Mouse (Mus musculus) heart, embryonic 14.5 days (tissue): Measurements from ENCODE around the gene Clybl. TPM values are rescaled to one million over a fixed set of nuclear protein-coding genes. Genes with fewer than 3 reads are reported as not detected.

Source experiments
- ATAC-seq: fragments of 200-750 bp; cut with Nextera tagmentation; 2 replicates; pipeline ENCODE4 v1.8.0; 2017; ENCODE audit warnings: low read depth, moderate TSS enrichment; ENCODE audit not compliant: insufficient number of reproducible peaks, insufficient read depth, low FRiP score
- H3K27ac ChIP-seq, 2 experiments: fragments of 200-500 bp in 1 of 2; fragments of 300-500 bp in 1 of 2; sonication (generic) in 1 of 2; replicated peaks in 1 of 2; 2 replicates each; pipeline ENCODE4 v1.5.1; 2012 to 2014; ENCODE audit warnings: low read depth in 2 of 2, low read length in 2 of 2, control low read depth in 1 of 2, mild to moderate bottlenecking in 1 of 2, mixed read lengths in 1 of 2; ENCODE audit not compliant: control insufficient read depth in 1 of 2, insufficient read depth in 1 of 2
- H3K27me3 ChIP-seq: fragments of 300-500 bp; sonication (generic); 2 replicates; pipeline ENCODE4 v1.6.1; 2014; ENCODE audit warnings: mild to moderate bottlenecking, low read length, control low read depth; ENCODE audit not compliant: control insufficient read depth, insufficient read depth
- H3K36me3 ChIP-seq: fragments of 300-500 bp; sonication (generic); 2 replicates; pipeline ENCODE4 v1.6.1; 2014; ENCODE audit warnings: mild to moderate bottlenecking, control low read depth, low read length, mixed read lengths; ENCODE audit not compliant: control insufficient read depth, insufficient read depth
- H3K4me1 ChIP-seq, 2 experiments: fragments of 200-500 bp in 1 of 2; fragments of 300-500 bp in 1 of 2; sonication (generic) in 1 of 2; 2 replicates each; pipeline ENCODE4 v1.6.1; 2012 to 2014; ENCODE audit warnings: low read length in 2 of 2, control low read depth in 1 of 2, mixed read lengths in 1 of 2; ENCODE audit not compliant: control insufficient read depth in 2 of 2, insufficient read depth in 2 of 2
- H3K4me2 ChIP-seq: fragments of 300-500 bp; sonication (generic); 2 replicates; pipeline ENCODE4 v1.6.1; 2014; ENCODE audit warnings: mild to moderate bottlenecking, low read length
- H3K4me3 ChIP-seq, 2 experiments: fragments of 200-500 bp in 1 of 2; fragments of 300-500 bp in 1 of 2; sonication (generic) in 1 of 2; 2 replicates each; pipeline ENCODE4 v1.5.1; 2012 to 2014; ENCODE audit warnings: low read length in 2 of 2, mild to moderate bottlenecking in 2 of 2, control low read depth in 1 of 2, low read depth in 1 of 2, moderate library complexity in 1 of 2; ENCODE audit not compliant: control insufficient read depth in 1 of 2, insufficient read depth in 1 of 2
- H3K9ac ChIP-seq: fragments of 300-500 bp; sonication (generic); 2 replicates; pipeline ENCODE4 v1.6.1; 2014; ENCODE audit warnings: mild to moderate bottlenecking, low read length
- H3K9me3 ChIP-seq: fragments of 300-500 bp; sonication (generic); 2 replicates; pipeline ENCODE4 v1.6.1; 2016; ENCODE audit warnings: low read length, control low read depth; ENCODE audit not compliant: control insufficient read depth
- WGBS: fragments of 180-500 bp; shearing (Covaris S2); extraction: QIAGEN DNeasy Blood & Tissue Kit; methylation state at CpG from one replicate; pipeline ENCODE4 v1.1.7; 2014; 5-methylcytosine and 5-hydroxymethylcytosine counted together
- polyA plus RNA-seq: library from polyadenylated mRNA; unstranded; fragments of >200 nt; fragmentation: Nextera tagmentation; extraction: Ambion mirVana; gene quantifications from 2 replicates; pipeline ENCODE4 v1.2.1, GENCODE M21; 2014

Clybl gene
- polyA plus RNA-seq, 1 experiment from 2014 or later, result 100 TPM

DNA sequence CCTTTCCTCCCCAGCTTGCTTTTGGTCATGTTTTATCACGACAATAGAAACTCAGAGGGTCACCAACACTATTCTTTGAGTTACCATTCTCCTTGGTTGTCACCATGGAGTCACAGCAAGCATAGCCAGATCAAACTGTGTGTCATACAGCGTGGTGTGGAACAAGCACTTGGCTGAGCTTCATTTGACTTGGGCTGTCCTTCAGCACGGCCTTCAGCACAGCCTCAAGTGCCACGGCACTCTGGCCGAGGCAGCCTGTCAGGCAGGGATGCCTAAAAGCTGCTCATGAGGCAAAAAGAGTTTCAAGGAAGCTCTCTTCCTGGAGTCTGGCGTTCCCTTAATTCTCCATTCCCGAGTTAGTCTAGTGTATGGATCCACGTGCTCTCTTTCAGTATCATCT lies 169.3 kb downstream of the Clybl start:
- ATAC-seq, result no peak
- Histone ChIP-seq H3K4me3 (no peak overlapping the region), H3K4me2 (no peak overlapping the region), H3K27me3 (no peaks in the 10 kb centered on the region), H3K9me3 (no peaks in the 10 kb centered on the region), H3K4me1 (no peaks in the 10 kb centered on the region), H3K36me3 (no peaks in the 10 kb centered on the region), H3K9ac (no peak overlapping the region), H3K27ac (no peak overlapping the region)
- 66% methylated on average over 8 of the region's 8 CpGs for WGBS

- Histone ChIP-seq H3K36me3 (no peaks in the 10 kb centered on the region), H3K9me3 (no peaks in the 10 kb centered on the region), H3K9ac (no peak overlapping the region), H3K27ac (no peak overlapping the region), H3K4me1 (no peaks in the 10 kb centered on the region), H3K4me2 (no peak overlapping the region), H3K27me3 (no peaks in the 10 kb centered on the region), H3K4me3 (no peak overlapping the region)
- ATAC-seq, result no peak
- 81% methylated on average over 4 of the region's 4 CpGs for WGBS
Observed at GRCm38 (mm10) chr14:122357316-122357715, 175.8 kb downstream of the Clybl start.

DNA sequence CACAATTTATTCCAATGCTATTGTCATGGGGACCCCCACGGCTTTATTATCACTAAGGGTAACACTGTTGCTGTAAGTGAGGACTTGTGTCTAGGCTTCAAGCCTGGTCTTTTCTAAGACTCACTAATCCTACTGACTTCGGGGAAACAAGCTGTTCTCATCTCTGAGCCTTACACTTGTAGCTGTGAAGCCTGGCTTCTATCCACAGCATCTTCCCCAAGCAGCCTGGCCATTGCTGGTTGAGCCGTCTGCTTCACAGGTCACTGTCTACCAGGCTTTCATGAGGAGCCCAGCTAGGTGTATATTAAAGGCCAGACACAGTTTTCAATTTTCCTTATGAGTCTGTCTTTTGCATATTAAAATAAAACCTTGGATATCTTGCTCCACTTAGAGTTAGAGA lies 177.1 kb downstream of the Clybl start:
- 71% methylated on average over 3 of the region's 3 CpGs for WGBS
- no peaks in the 10 kb centered on the region for H3K9me3 ChIP-seq
- H3K27ac ChIP-seq, result no peak overlapping the region

DNA sequence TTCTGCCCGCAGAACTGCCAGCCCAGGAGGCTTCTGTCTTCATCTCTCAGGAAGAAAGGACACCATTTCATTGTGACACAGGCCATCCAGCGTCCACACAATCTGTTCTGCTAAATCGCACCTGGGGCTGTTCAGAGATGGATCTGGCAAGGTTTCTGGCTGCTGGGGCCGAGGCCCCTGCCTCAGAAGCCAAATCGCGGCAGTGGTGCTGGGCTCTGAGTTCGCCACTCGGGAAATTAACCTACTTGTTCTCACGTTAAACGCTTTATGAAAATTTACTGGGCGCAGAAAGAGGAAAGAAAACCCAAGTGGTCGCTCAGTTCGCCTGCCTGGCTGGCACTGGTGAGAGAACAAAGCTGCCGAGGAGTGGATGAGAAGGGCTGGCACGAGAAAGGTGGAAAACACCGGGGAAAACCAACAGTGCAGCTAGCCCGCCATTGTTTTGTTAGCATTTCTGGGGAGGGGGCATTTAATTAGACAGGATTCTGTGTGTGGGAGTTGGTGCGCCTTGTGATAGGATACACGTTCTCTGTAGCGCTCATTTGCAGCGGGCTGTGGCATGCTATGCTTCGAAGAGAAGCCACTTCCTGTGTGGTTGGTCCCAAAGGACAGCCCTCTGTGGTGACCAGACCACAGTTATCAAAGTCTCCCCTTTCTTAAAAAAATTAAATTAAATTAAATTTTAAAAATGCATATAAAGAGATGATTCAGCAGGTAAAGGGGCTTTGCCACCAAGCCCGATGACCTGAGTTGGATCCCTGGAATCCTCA lies 177.8 kb downstream of the Clybl start:
- Histone ChIP-seq H3K4me2 (no peak overlapping the region), H3K9ac (no peak overlapping the region), H3K4me3 (no peak overlapping the region), H3K4me1 (no peaks in the 10 kb centered on the region), H3K9me3 (no peaks in the 10 kb centered on the region), H3K36me3 (no peaks in the 10 kb centered on the region), H3K27ac (no peak overlapping the region), H3K27me3 (no peaks in the 10 kb centered on the region)
- no peak for ATAC-seq
- WGBS, result 86% methylated on average over 23 of the region's 23 CpGs

More for the DNA sequence above, 177.1 kb downstream of the Clybl start:
- no peak for ATAC-seq
- Histone ChIP-seq H3K9ac (no peak overlapping the region), H3K4me1 (no peaks in the 10 kb centered on the region), H3K27me3 (no peaks in the 10 kb centered on the region), H3K4me2 (no peak overlapping the region), H3K4me3 (no peak overlapping the region), H3K36me3 (no peaks in the 10 kb centered on the region)

GRCm38 (mm10) chr14:122361807-122362206 lies 180.3 kb downstream of the Clybl start:
- H3K27me3 ChIP-seq, result no peaks in the 10 kb centered on the region
- H3K27ac ChIP-seq, result no peak overlapping the region
- no peaks in the 10 kb centered on the region for H3K9me3 ChIP-seq
- no peaks in the 10 kb centered on the region for H3K36me3 ChIP-seq
- WGBS, result 85% methylated on average over 9 of the region's 9 CpGs
- H3K9ac ChIP-seq, result no peak overlapping the region
- H3K4me2 ChIP-seq, result no peak overlapping the region
- H3K4me1 ChIP-seq, result no peaks in the 10 kb centered on the region
- no peak for ATAC-seq
- no peak overlapping the region for H3K4me3 ChIP-seq

GRCm38 (mm10) chr14:122363156-122363555 lies 181.7 kb downstream of the Clybl start:
- H3K4me3 ChIP-seq, result no peak overlapping the region
- H3K36me3 ChIP-seq, result no peaks in the 10 kb centered on the region

GRCm38 (mm10) chr14:122364026-122364425 lies 182.5 kb downstream of the Clybl start:
- Histone ChIP-seq H3K27me3 (no peaks in the 10 kb centered on the region), H3K9ac (no peak overlapping the region), H3K9me3 (no peaks in the 10 kb centered on the region), H3K36me3 (no peaks in the 10 kb centered on the region), H3K4me2 (no peak overlapping the region), H3K4me3 (no peak overlapping the region), H3K27ac (no peak overlapping the region), H3K4me1 (no peaks in the 10 kb centered on the region)
- 95% methylated on average over 3 of the region's 3 CpGs for WGBS
- ATAC-seq, result no peak

More at GRCm38 (mm10) chr14:122363156-122363555, 181.7 kb downstream of the Clybl start:
- no peak overlapping the region for H3K4me2 ChIP-seq
- no peaks in the 10 kb centered on the region for H3K27me3 ChIP-seq
- no peaks in the 10 kb centered on the region for H3K9me3 ChIP-seq
- no peak for ATAC-seq
- no peaks in the 10 kb centered on the region for H3K4me1 ChIP-seq
- H3K9ac ChIP-seq, result no peak overlapping the region
- 37% methylated on average over 6 of the region's 6 CpGs for WGBS
- H3K27ac ChIP-seq, result no peak overlapping the region
